Mouse (Mus musculus): ENCODE measurements around the gene Rsbn1.

Gene Rsbn1

GRCm38 (mm10) chr3:103948666-103949065, 34.7 kb downstream of the Rsbn1 start:
- DNase-seq (ENCODE audit: extremely low spot score) = no peak

GRCm38 (mm10) chr3:103960622-103961021, 46.7 kb downstream of the Rsbn1 start:
- no peak for DNase-seq (ENCODE audit: extremely low spot score)

DNA sequence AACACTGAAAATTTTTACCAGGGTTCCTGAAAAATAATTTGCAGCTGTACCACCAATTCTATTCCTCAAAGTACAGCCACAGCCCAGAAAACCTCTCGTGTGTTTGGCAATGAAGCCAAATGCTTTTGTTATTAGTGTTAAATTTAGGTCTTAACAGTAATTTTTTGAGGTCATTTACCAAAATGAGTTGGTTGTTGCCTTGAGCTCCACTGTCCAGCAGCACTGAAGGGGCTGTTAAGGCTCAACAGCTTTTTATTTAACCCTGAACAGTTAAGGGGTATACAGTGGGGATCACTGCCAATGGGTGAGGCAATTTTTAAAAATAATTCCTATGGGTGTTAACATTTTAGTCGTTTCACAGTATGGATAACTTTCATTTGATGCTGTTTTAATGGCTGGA, 53.3 kb downstream of the Rsbn1 start:
- DNase-seq (ENCODE audit: extremely low spot score) = no peak

- peak; percentile 91 for DNase-seq (ENCODE audit: extremely low spot score)
Observed at GRCm38 (mm10) chr3:103967861-103968691, 54.2 kb downstream of the Rsbn1 start, which contains the start of gene Phtf1. Phtf1 (plus strand) TSS chr3:103968110.

- DNase-seq (ENCODE audit: extremely low spot score) = peak; percentile 85
Observed at GRCm38 (mm10) chr3:103968701-103969100, 54.8 kb downstream of the Rsbn1 start.

- DNase-seq (ENCODE audit: extremely low spot score) = no peak
Observed at GRCm38 (mm10) chr3:103971157-103971556, 57.2 kb downstream of the Rsbn1 start.

- DNase-seq (ENCODE audit: extremely low spot score) = no peak
Observed at GRCm38 (mm10) chr3:103984556-103984955, 70.6 kb downstream of the Rsbn1 start.

- no peak for DNase-seq (ENCODE audit: extremely low spot score)
Observed at GRCm38 (mm10) chr3:103985194-103985593, 71.3 kb downstream of the Rsbn1 start.

- DNase-seq (ENCODE audit: extremely low spot score) = no peak
Observed at GRCm38 (mm10) chr3:103987831-103988432, 74.0 kb downstream of the Rsbn1 start.

- DNase-seq (ENCODE audit: extremely low spot score) = no peak
Observed at GRCm38 (mm10) chr3:103989352-103989751, 75.4 kb downstream of the Rsbn1 start.

GRCm38 (mm10) chr3:103991271-103991670, 77.4 kb downstream of the Rsbn1 start:
- no peak for DNase-seq (ENCODE audit: extremely low spot score)

DNA sequence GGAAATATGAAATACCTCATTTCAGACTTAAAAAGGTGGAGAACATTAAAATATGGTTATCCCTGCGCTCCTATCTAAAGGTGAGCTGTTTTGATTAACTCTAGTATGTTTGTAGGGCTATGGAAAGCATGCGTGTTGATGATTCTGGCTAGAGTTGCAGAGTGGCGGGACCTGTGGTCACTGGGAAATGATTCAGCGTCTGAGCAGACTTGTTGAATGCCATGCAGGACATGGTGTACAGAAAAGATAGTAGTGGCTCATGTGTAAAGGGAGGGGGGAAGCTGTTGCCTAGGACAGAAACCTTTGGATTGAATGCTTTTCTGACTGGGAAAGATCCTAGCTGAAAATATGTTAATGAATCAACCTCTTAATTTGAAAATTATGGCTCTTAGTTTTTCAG, 84.8 kb downstream of the Rsbn1 start:
- no peak for DNase-seq (ENCODE audit: extremely low spot score)

DNA sequence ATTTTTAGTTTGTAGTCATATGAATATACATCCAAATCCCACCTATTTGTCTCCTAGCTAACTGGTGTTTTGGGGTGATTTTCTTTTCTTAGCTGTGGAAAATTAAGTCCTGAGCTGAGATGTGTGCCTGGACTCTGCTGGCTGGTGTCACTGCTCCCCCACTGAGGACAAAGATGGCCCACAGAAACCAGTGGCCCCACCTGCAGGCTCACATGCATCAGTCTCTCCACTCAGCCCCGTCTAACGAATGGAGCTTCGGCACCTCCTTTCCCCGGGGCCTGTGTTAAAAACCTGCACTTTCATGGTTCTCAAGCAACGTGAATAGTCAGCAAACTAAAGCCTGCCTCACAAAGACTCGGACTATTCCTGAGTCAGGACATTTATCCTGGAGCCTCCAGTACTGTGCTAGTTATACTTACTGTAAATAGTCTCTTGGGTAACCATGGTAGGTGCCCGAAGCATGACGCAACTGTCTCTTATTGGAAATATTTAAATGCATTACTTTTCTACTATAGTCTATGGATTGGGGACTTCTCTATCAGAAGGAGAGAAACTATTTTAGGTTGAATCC, 93.1 kb downstream of the Rsbn1 start:
- DNase-seq (ENCODE audit: extremely low spot score) = no peak

GRCm38 (mm10) chr3:104007479-104007878, 93.6 kb downstream of the Rsbn1 start:
- no peak for DNase-seq (ENCODE audit: extremely low spot score)

- DNase-seq (ENCODE audit: extremely low spot score) = no peak
Observed at GRCm38 (mm10) chr3:104009924-104010662, 96.2 kb downstream of the Rsbn1 start.

GRCm38 (mm10) chr3:104011972-104012371, 98.1 kb downstream of the Rsbn1 start:
- DNase-seq (ENCODE audit: extremely low spot score) = no peak

Data from embryo, embryonic 9.5 days (tissue).